Mouse (Mus musculus) bone marrow macrophage, adult 2 months (primary cell): ENCODE results near the gene Olfr313.

Experiments
- CTCF ChIP-seq: IDR thresholded peaks from 2 replicates; pipeline ENCODE4 v1.5.1; 2012; ENCODE audit warnings: low read depth, mild to moderate bottlenecking, low read length, moderate library complexity
- POLR2A ChIP-seq: IDR thresholded peaks from 2 replicates; pipeline ENCODE4 v1.6.1; 2012; ENCODE audit warnings: mild to moderate bottlenecking, low read depth, low read length, borderline replicate concordance

DNA sequence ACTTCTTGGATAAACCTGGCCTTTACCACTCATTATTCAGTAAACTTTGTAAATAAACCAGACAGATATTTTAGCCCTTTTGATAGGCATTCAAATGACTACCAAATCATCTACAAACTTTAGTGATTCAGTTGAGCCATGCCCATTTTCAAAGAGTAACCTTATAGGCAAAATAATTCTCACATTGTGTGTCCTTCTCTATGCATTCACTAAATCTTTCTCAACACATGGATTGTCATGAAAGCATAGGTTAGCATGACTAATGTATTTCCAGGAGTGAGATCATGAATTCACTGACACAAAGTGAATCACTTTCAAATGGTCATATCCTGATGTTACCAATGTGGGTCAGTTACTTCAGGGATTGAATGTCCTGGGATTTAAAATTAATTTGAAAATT lies 41.9 kb upstream of the Olfr313 start, which contains the start of gene Olfr315:
- no peak for TF ChIP-seq POLR2A
- no peak for TF ChIP-seq CTCF
